Mouse (Mus musculus): ENCODE measurements around the gene Itsn1. TPM values are rescaled to one million over a fixed set of nuclear protein-coding genes. Genes with fewer than 3 reads are reported as not detected.

Gene Itsn1
- polyA plus RNA-seq, 1 experiment = 30.5 TPM

DNA sequence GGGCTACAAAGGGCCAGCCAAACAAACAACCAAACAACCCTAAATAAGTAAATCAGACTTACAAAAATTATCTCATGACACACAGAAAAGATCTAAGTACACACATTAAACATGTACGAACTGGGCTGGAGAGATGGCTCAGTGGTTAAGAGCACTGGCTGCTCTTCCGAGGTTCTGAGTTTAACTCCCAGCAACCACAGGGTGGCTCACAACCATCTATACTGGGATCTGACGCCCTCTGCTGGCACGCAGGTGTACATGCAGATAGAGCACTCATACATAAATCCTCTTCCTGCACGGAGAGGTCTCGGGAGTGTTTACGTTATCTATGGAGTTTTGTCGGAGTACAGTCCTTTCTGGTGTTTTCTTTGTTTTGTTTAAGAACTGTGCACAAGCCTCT lies 206.0 kb downstream of the Itsn1 start:
- H3K27ac ChIP-seq (ENCODE audit: control insufficient read depth, insufficient read depth, low read depth, low read length) = no peak overlapping the region
- no peaks in the 10 kb centered on the region for H3K36me3 ChIP-seq (ENCODE audit: control insufficient read depth, insufficient read depth, low read length)
- H3K27me3 ChIP-seq (ENCODE audit: control insufficient read depth, insufficient read depth, low read length) = no peaks in the 10 kb centered on the region
- TF ChIP-seq CTCF (IDR thresholded peaks at IDR 0.05; ENCODE audit: control insufficient read depth, insufficient read depth, insufficient replicate concordance, low read depth, low read length) = peak; percentile 76; the same call in 1 of the 2 replicates
- no peak for TF ChIP-seq POLR2A (IDR thresholded peaks at IDR 0.05; ENCODE audit: control insufficient read depth, low read depth, low read length)
- H3K4me1 ChIP-seq (ENCODE audit: control insufficient read depth, insufficient read depth, low read length) = no peaks in the 10 kb centered on the region; the same call in 1 of the 2 replicates
- no peak overlapping the region for H3K4me3 ChIP-seq (ENCODE audit: control insufficient read depth, low read depth, low read length)

DNA sequence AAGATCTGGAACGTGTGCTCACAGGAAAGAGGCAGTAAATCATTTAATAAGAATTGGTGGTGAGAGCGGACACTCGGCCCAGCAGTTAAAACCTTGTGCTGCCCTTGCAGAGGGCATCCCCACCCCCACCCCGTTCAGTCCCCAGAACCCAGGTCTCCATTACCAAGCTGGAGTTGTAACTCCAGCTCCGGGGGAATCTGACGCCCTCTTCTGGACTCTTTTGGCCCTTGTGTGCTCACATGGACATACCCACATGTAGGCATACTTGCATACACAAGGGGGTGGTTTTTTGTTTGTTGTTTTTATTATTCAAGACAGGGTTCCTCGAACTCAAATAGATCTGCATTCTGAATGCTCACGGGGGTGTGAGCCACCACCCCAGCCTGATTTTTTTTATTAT lies 206.6 kb downstream of the Itsn1 start:
- Histone ChIP-seq H3K27ac (ENCODE audit: control insufficient read depth, insufficient read depth, low read depth, low read length) (no peak overlapping the region), H3K27me3 (ENCODE audit: control insufficient read depth, insufficient read depth, low read length) (no peaks in the 10 kb centered on the region), H3K4me1 (ENCODE audit: control insufficient read depth, insufficient read depth, low read length) (no peaks in the 10 kb centered on the region; the same call in 1 of the 2 replicates), H3K36me3 (ENCODE audit: control insufficient read depth, insufficient read depth, low read length) (no peaks in the 10 kb centered on the region), H3K4me3 (ENCODE audit: control insufficient read depth, low read depth, low read length) (no peak overlapping the region)
- TF ChIP-seq POLR2A (IDR thresholded peaks at IDR 0.05; ENCODE audit: control insufficient read depth, low read depth, low read length) (no peak), CTCF (IDR thresholded peaks at IDR 0.05; ENCODE audit: control insufficient read depth, insufficient read depth, insufficient replicate concordance, low read depth, low read length) (no peak)

DNA sequence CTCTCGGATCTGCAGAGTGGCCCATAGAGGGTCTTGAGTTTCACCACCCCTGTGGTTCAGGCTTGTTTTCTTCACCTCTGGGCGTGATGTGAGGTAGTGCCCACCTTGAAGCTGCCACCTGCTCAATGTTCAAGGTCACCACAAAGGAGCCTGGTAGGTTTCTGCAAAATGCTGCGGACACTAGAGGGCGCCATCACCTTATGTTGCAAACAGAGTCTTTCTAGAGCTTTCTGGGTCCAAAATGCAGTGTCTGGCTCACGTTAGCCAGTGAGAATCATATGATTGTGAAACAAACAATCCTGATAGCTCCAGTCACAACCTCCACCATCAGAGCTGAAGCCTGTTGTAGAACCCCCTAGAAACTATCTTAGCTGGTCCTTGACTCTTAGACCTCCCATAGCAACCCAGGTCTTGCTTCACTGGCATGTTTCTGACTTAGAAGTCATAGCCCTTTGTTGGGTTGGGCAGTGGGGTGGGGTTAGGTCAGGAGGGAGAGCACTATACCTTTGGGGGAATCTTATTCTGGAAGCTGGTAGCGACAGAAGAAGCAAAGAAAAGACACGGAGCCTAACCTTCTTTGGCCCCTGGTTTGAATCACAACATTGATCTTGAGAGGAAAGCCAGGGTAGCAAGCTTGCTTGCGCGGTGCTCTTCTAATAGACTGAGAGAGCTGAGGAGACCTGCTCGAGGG lies 207.4 kb downstream of the Itsn1 start:
- H3K4me3 ChIP-seq (ENCODE audit: control insufficient read depth, low read depth, low read length) = no peak overlapping the region
- no peaks in the 10 kb centered on the region for H3K27me3 ChIP-seq (ENCODE audit: control insufficient read depth, insufficient read depth, low read length)
- H3K27ac ChIP-seq (ENCODE audit: control insufficient read depth, insufficient read depth, low read depth, low read length) = no peak overlapping the region
- no peaks in the 10 kb centered on the region for H3K36me3 ChIP-seq (ENCODE audit: control insufficient read depth, insufficient read depth, low read length)
- TF ChIP-seq CTCF (IDR thresholded peaks at IDR 0.05; ENCODE audit: control insufficient read depth, insufficient read depth, insufficient replicate concordance, low read depth, low read length) (peak; percentile 47; the same call in 1 of the 2 replicates), POLR2A (IDR thresholded peaks at IDR 0.05; ENCODE audit: control insufficient read depth, low read depth, low read length) (no peak)
- no peaks in the 10 kb centered on the region for H3K4me1 ChIP-seq (ENCODE audit: control insufficient read depth, insufficient read depth, low read length)

DNA sequence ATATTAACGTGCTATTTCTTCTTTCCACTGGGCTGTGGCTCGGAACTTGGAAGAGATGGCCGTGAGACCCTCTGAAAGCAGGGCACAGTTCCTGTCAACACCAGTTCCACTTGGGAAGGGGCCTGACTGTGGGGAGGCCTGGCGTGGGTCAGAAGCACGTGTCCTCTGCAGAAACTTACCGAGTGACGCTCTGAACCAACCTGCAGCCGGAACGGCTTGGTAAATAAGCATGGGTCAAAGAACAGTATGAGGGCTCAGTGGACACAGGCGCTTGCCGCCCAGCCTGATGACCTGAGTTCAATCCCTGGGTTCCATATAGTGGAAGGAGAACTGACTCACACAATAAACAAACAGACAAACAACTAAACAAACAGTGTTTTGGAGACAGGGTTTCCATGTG lies 208.2 kb downstream of the Itsn1 start:
- Histone ChIP-seq H3K27me3 (ENCODE audit: control insufficient read depth, insufficient read depth, low read length) (no peaks in the 10 kb centered on the region), H3K36me3 (ENCODE audit: control insufficient read depth, insufficient read depth, low read length) (no peaks in the 10 kb centered on the region), H3K4me1 (ENCODE audit: control insufficient read depth, insufficient read depth, low read length) (no peaks in the 10 kb centered on the region; the same call in 1 of the 2 replicates), H3K4me3 (ENCODE audit: control insufficient read depth, low read depth, low read length) (no peak overlapping the region), H3K27ac (ENCODE audit: control insufficient read depth, insufficient read depth, low read depth, low read length) (no peak overlapping the region)
- TF ChIP-seq POLR2A (IDR thresholded peaks at IDR 0.05; ENCODE audit: control insufficient read depth, low read depth, low read length) (no peak), CTCF (IDR thresholded peaks at IDR 0.05; ENCODE audit: control insufficient read depth, insufficient read depth, insufficient replicate concordance, low read depth, low read length) (no peak)

DNA sequence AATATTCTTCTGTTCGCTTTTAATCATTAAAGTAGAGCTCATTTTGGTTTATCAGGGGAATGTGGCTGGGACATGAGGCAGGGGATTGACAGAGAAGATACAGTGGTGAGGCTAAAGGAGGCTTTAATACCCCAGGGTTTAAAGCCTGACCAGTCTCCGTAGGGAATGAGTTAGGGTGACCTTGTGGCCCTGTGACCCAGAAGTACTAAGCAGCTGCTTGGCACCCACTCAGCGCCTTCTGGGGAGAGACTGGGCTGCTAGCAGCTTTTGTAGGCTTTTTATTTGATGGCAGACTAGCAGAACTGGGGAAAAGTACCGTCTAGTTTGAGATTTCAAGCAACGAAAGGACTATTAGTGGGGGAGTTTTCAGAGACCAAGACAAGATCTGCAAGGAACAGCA lies 209.1 kb downstream of the Itsn1 start:
- H3K4me1 ChIP-seq (ENCODE audit: control insufficient read depth, insufficient read depth, low read length) = peaks cover 2% of the 10 kb centered on the region
- H3K36me3 ChIP-seq (ENCODE audit: control insufficient read depth, insufficient read depth, low read length) = no peaks in the 10 kb centered on the region
- H3K27me3 ChIP-seq (ENCODE audit: control insufficient read depth, insufficient read depth, low read length) = no peaks in the 10 kb centered on the region
- H3K27ac ChIP-seq (ENCODE audit: control insufficient read depth, insufficient read depth, low read depth, low read length) = no peak overlapping the region
- H3K4me3 ChIP-seq (ENCODE audit: control insufficient read depth, low read depth, low read length) = no peak overlapping the region
- TF ChIP-seq POLR2A (IDR thresholded peaks at IDR 0.05; ENCODE audit: control insufficient read depth, low read depth, low read length) (no peak), CTCF (IDR thresholded peaks at IDR 0.05; ENCODE audit: control insufficient read depth, insufficient read depth, insufficient replicate concordance, low read depth, low read length) (no peak)

DNA sequence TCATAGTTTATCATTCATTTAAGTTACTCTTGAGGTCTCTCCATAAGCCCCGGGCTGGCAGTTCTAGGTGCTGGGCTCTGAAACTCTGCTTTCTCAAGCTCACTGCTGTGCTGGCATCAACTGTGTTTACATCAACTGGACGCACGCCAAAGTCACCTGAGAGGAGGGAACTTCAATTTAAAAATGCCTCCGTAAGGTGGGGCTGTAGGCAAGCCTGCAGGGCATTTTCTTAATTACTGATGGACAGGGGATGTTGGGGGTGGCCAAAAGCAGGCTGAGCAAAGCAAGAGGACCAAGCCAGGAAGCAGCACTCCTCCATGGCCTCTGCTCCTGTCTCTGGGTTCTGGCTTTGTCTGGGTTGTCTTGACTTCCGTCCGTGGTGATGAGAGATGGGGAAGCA lies 211.6 kb downstream of the Itsn1 start:
- no peak overlapping the region for H3K27ac ChIP-seq (ENCODE audit: control insufficient read depth, insufficient read depth, low read depth, low read length)
- H3K4me3 ChIP-seq (ENCODE audit: control insufficient read depth, low read depth, low read length) = no peak overlapping the region
- H3K27me3 ChIP-seq (ENCODE audit: control insufficient read depth, insufficient read depth, low read length) = no peaks in the 10 kb centered on the region
- no peak for TF ChIP-seq POLR2A (IDR thresholded peaks at IDR 0.05; ENCODE audit: control insufficient read depth, low read depth, low read length)
- TF ChIP-seq CTCF (IDR thresholded peaks at IDR 0.05; ENCODE audit: control insufficient read depth, insufficient read depth, insufficient replicate concordance, low read depth, low read length) = no peak
- no peaks in the 10 kb centered on the region for H3K36me3 ChIP-seq (ENCODE audit: control insufficient read depth, insufficient read depth, low read length)
- H3K4me1 ChIP-seq (ENCODE audit: control insufficient read depth, insufficient read depth, low read length) = peaks cover 3% of the 10 kb centered on the region

DNA sequence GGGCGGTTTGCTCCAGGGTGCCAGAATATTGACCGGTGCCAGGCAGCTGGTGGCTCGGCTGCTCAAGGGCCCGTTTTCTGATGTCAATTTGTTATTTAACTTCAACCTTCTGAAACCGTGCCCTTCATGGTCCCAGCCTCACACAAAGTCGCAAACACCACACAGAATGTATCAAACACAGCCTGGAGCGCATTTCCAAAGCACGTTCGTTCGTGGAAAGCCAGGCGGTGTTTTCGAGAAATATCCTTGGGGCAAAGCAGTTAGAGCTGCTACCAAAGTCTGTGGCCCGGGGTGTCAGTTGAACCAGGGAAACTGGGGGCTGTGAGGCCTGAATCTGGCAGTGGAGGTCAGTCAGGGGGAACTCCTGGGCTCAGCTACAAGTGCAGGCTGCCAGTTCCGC lies 213.1 kb downstream of the Itsn1 start:
- Histone ChIP-seq H3K36me3 (ENCODE audit: control insufficient read depth, insufficient read depth, low read length) (no peaks in the 10 kb centered on the region), H3K27ac (ENCODE audit: control insufficient read depth, insufficient read depth, low read depth, low read length) (no peak overlapping the region), H3K4me3 (ENCODE audit: control insufficient read depth, low read depth, low read length) (no peak overlapping the region), H3K4me1 (ENCODE audit: control insufficient read depth, insufficient read depth, low read length) (peaks cover 10% of the 10 kb centered on the region), H3K27me3 (ENCODE audit: control insufficient read depth, insufficient read depth, low read length) (no peaks in the 10 kb centered on the region)
- no peak for TF ChIP-seq CTCF (IDR thresholded peaks at IDR 0.05; ENCODE audit: control insufficient read depth, insufficient read depth, insufficient replicate concordance, low read depth, low read length)
- TF ChIP-seq POLR2A (IDR thresholded peaks at IDR 0.05; ENCODE audit: control insufficient read depth, low read depth, low read length) = no peak
